Mouse (Mus musculus) bone marrow macrophage, adult 2 months (primary cell): ENCODE data around the gene 4930402H24Rik.

Source experiments
- CTCF ChIP-seq: IDR thresholded peaks from 2 replicates; pipeline ENCODE4 v1.5.1; 2012; ENCODE audit warnings: low read depth, mild to moderate bottlenecking, low read length, moderate library complexity
- POLR2A ChIP-seq: IDR thresholded peaks from 2 replicates; pipeline ENCODE4 v1.6.1; 2012; ENCODE audit warnings: mild to moderate bottlenecking, low read depth, low read length, borderline replicate concordance

DNA sequence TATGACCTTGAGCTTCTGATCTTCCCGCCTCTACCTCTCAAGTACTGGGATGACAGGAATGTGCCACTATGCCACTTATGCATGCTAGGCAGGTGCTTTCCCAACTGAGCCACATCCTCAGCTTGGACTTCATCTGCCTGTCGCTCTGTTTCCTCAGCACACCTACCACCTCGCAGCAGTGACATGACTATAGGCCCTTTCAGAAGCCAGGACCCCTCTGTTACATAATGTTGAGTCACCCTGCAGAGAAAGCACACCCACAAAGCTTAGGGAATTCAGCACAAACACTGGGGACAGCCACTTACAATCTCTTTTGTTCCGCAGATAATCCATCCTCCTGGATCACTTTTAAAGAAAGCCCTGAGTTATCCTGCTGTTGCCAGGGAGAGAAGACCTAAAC lies 166.1 kb downstream of the 4930402H24Rik start:
- no peak for TF ChIP-seq CTCF
- TF ChIP-seq POLR2A = no peak
